In genomic region chr1:35942222-35942621, GRCm38 (mm10) we compare ENCODE assay signal across 19 mouse cellular contexts.
DNase-seq lines count a peak whose midpoint lies in the region; ATAC-seq and TF ChIP-seq lines count a peak whose summit lies in the region.
"Had no signal": no experiment of that assay in that cellular context is flagged by ENCODE, and none has a peak within 500 bp of the region (broad histone marks: within the 10 kb centered on the region; RNA-seq: fewer than 3 reads in every experiment).

No protein-coding gene starts in this region.

- no peaks in the 10 kb centered on the region for H3K79me2 ChIP-seq in heart, adult 2 months (replicated peaks; ENCODE audit: control insufficient read depth, insufficient read depth, low read length)

- no peaks in the 10 kb centered on the region; the same call in 1 of the 2 replicates for H3K9me3 ChIP-seq in heart, embryonic 15.5 days (replicated peaks)
- no peaks in the 10 kb centered on the region for H3K9me3 ChIP-seq in forebrain, embryonic 14.5 days (replicated peaks; ENCODE audit: control insufficient read depth, low read length)
- H3K9me3 ChIP-seq in hindbrain, embryonic 11.5 days (ENCODE audit: control insufficient read depth, low read length), result no peaks in the 10 kb centered on the region
- no peaks in the 10 kb centered on the region for H3K9me3 ChIP-seq in midbrain, embryonic 12.5 days
- H3K9me3 ChIP-seq: intestine, embryonic 15.5 days; stomach, embryonic 15.5 days had no signal

- TF ChIP-seq POLR2A in heart, adult 2 months (IDR thresholded peaks at IDR 0.05; ENCODE audit: insufficient read depth, low read depth, low read length), result no peak

- peak overlapping the region; percentile 83 for H3K27ac ChIP-seq in heart, embryonic 15.5 days
- no peak overlapping the region for H3K27ac ChIP-seq in heart, adult 2 months
- H3K27ac ChIP-seq in forebrain, embryonic 14.5 days (ENCODE audit: low read depth, low read length), result no peak overlapping the region
- H3K27ac ChIP-seq in hindbrain, embryonic 11.5 days (ENCODE audit: low read depth, low read length), result 0 out of 2 replicates have a peak overlapping the region, but pooled peaks have one; percentile 37
- H3K27ac ChIP-seq in midbrain, embryonic 12.5 days (replicated peaks), result peak overlapping the region; percentile 65
- H3K27ac ChIP-seq: intestine, embryonic 15.5 days; layer of hippocampus, adult 2 months; limb, embryonic 13.5 days; stomach, embryonic 15.5 days had no signal

- no peak for TF ChIP-seq CTCF in heart, adult 2 months (IDR thresholded peaks at IDR 0.05)

- H3K27me3 ChIP-seq in heart, embryonic 15.5 days, result no peaks in the 10 kb centered on the region
- H3K27me3 ChIP-seq in heart, adult 2 months (ENCODE audit: control insufficient read depth, insufficient read depth, low read length), result no peaks in the 10 kb centered on the region
- no peaks in the 10 kb centered on the region for H3K27me3 ChIP-seq in forebrain, embryonic 14.5 days (replicated peaks; ENCODE audit: control insufficient read depth, insufficient read depth, low read length)
- H3K27me3 ChIP-seq in hindbrain, embryonic 11.5 days (ENCODE audit: control insufficient read depth, insufficient read depth, low read length), result no peaks in the 10 kb centered on the region
- H3K27me3 ChIP-seq in midbrain, embryonic 12.5 days, result no peaks in the 10 kb centered on the region
- H3K27me3 ChIP-seq: intestine, embryonic 15.5 days; limb, embryonic 13.5 days; stomach, embryonic 15.5 days had no signal

- intact Hi-C loops in heart, adult 2 months (cut with DNase I), result no loop called here

- H3K36me3 ChIP-seq in heart, embryonic 15.5 days, result no peaks in the 10 kb centered on the region
- no peaks in the 10 kb centered on the region for H3K36me3 ChIP-seq in heart, adult 2 months (ENCODE audit: control insufficient read depth, insufficient read depth, low read length)
- no peaks in the 10 kb centered on the region for H3K36me3 ChIP-seq in forebrain, embryonic 14.5 days (ENCODE audit: control insufficient read depth, insufficient read depth, low read length)
- H3K36me3 ChIP-seq in hindbrain, embryonic 11.5 days (ENCODE audit: control insufficient read depth, insufficient read depth, low read length), result no peaks in the 10 kb centered on the region
- H3K36me3 ChIP-seq in midbrain, embryonic 12.5 days, result no peaks in the 10 kb centered on the region
- H3K36me3 ChIP-seq: intestine, embryonic 15.5 days; limb, embryonic 13.5 days; stomach, embryonic 15.5 days had no signal

- 36% methylated on average over 7 of the region's 7 CpGs for WGBS in heart, embryonic 15.5 days
- WGBS in heart, adult 2 months, result 47% methylated on average over 7 of the region's 7 CpGs
- 58% methylated on average over 7 of the region's 7 CpGs for WGBS in forebrain, embryonic 14.5 days
- WGBS in hindbrain, embryonic 11.5 days, result 70% methylated on average over 7 of the region's 7 CpGs
- WGBS in midbrain, embryonic 12.5 days, result 66% methylated on average over 7 of the region's 7 CpGs

- H3K9ac ChIP-seq in heart, embryonic 15.5 days, result no peak overlapping the region
- H3K9ac ChIP-seq in heart, adult 2 months (ENCODE audit: low read depth, low read length), result no peak overlapping the region
- no peak overlapping the region for H3K9ac ChIP-seq in forebrain, embryonic 14.5 days (ENCODE audit: low read length)
- no peak overlapping the region for H3K9ac ChIP-seq in hindbrain, embryonic 11.5 days (ENCODE audit: low read depth, low read length)
- no peak overlapping the region for H3K9ac ChIP-seq in midbrain, embryonic 12.5 days (replicated peaks)
- H3K9ac ChIP-seq: intestine, embryonic 15.5 days; limb, embryonic 13.5 days; stomach, embryonic 15.5 days had no signal

- TF ChIP-seq EP300 in heart, adult 2 months (IDR thresholded peaks at IDR 0.05; ENCODE audit: insufficient read depth, low read depth, low read length), result no peak

- peak overlapping the region; percentile 3; the same call in 1 of the 2 replicates for H3K4me2 ChIP-seq in heart, embryonic 15.5 days
- no peak overlapping the region for H3K4me2 ChIP-seq in forebrain, embryonic 14.5 days (ENCODE audit: low read length)
- no peak overlapping the region for H3K4me2 ChIP-seq in hindbrain, embryonic 11.5 days (replicated peaks; ENCODE audit: low read depth, low read length)
- H3K4me2 ChIP-seq in midbrain, embryonic 12.5 days (replicated peaks), result peak overlapping the region; percentile 3; the same call in 1 of the 2 replicates
- H3K4me2 ChIP-seq: intestine, embryonic 15.5 days; limb, embryonic 13.5 days; stomach, embryonic 15.5 days had no signal

- peaks cover 46% of the 10 kb centered on the region for H3K4me1 ChIP-seq in heart, embryonic 15.5 days (replicated peaks)
- H3K4me1 ChIP-seq in heart, adult 2 months (ENCODE audit: control insufficient read depth, insufficient read depth, low read length), result peaks cover 2% of the 10 kb centered on the region; the same call in 1 of the 2 replicates
- H3K4me1 ChIP-seq in forebrain, embryonic 14.5 days (ENCODE audit: control insufficient read depth, insufficient read depth, low read length), result peaks cover 6% of the 10 kb centered on the region
- H3K4me1 ChIP-seq in hindbrain, embryonic 11.5 days (replicated peaks; ENCODE audit: control insufficient read depth, insufficient read depth, low read length), result peaks cover 9% of the 10 kb centered on the region; the same call in 1 of the 2 replicates
- H3K4me1 ChIP-seq in midbrain, embryonic 12.5 days, result peaks cover 38% of the 10 kb centered on the region
- H3K4me1 ChIP-seq: intestine, embryonic 15.5 days had no signal

- DNase-seq in heart, adult 2 months, result no peak
- DNase-seq in forebrain, embryonic 14.5 days (ENCODE audit: low spot score), result no peak
- no peak for DNase-seq in hindbrain, embryonic 11.5 days (ENCODE audit: low spot score)
- DNase-seq in embryo, embryonic 10.5 days (ENCODE audit: low spot score), result no peak
- no peak for DNase-seq in frontal cortex, postnatal 25 days (ENCODE audit: low spot score in 2 of 2)
- DNase-seq: adrenal gland, adult 2 months; cerebellum, adult 11-12 months; gastrocnemius, postnatal 36 days; lung, postnatal 36 days; right cerebral cortex, adult 18-20 months; spleen, adult 18-20 months; thymus, postnatal 14 days had no signal

- H3K4me3 ChIP-seq in heart, embryonic 15.5 days, result no peak overlapping the region
- H3K4me3 ChIP-seq in heart, adult 2 months, result no peak overlapping the region
- no peak overlapping the region for H3K4me3 ChIP-seq in forebrain, embryonic 14.5 days (ENCODE audit: low read depth, low read length)
- H3K4me3 ChIP-seq in hindbrain, embryonic 11.5 days (ENCODE audit: low read depth, low read length), result no peak overlapping the region
- H3K4me3 ChIP-seq in midbrain, embryonic 12.5 days, result no peak overlapping the region
- H3K4me3 ChIP-seq: intestine, embryonic 15.5 days; layer of hippocampus, adult 2 months; limb, embryonic 13.5 days; stomach, embryonic 15.5 days had no signal

- ATAC-seq in heart, embryonic 15.5 days (replicated peaks; ENCODE audit: insufficient number of reproducible peaks, insufficient read depth, low FRiP score, low read depth), result no peak
- ATAC-seq in forebrain, embryonic 14.5 days, result 0 out of 2 replicates have a peak, but pooled peaks have one; percentile 2
- ATAC-seq in hindbrain, embryonic 11.5 days (ENCODE audit: low FRiP score), result 0 out of 2 replicates have a peak, but pooled peaks have one; percentile 8
- peak; percentile 14 for ATAC-seq in midbrain, embryonic 12.5 days (ENCODE audit: low FRiP score, low read depth)
- ATAC-seq: CD4-positive, CD25-positive, alpha-beta regulatory T cell, adult 4 months; intestine, embryonic 15.5 days had no signal

Comparison
In these comparisons a context has a peak if more than half of its experiments do, and no peak if none do; other contexts are left out.
1. H3K27ac ChIP-seq: peak in heart, embryonic 15.5 days (single experiment), hindbrain, embryonic 11.5 days (single experiment) and midbrain, embryonic 12.5 days (single experiment); none in heart, adult 2 months (single experiment) and forebrain, embryonic 14.5 days (single experiment).
2. H3K4me2 ChIP-seq: peak in heart, embryonic 15.5 days (single experiment) and midbrain, embryonic 12.5 days (single experiment); none in forebrain, embryonic 14.5 days (single experiment) and hindbrain, embryonic 11.5 days (single experiment).